Mouse (Mus musculus) heart, embryonic 12.5 days (tissue): Measurements from ENCODE around the gene Col16a1. TPM values are rescaled to one million over a fixed set of nuclear protein-coding genes. Genes with fewer than 3 reads are reported as not detected.
A peak's percentile ranks its signal among the peaks of the same experiment; 100 is the strongest.

Experiments used
- ATAC-seq: fragments of 200-750 bp; cut with Nextera tagmentation; 2 replicates; pipeline ENCODE4 v1.8.0; 2017; ENCODE audit warnings: moderate TSS enrichment, moderate library complexity; ENCODE audit not compliant: insufficient number of reproducible peaks, low FRiP score
- H3K27ac ChIP-seq: fragments of 300-500 bp; sonication (generic); 2 replicates; pipeline ENCODE4 v1.5.1; 2016; ENCODE audit warnings: mild to moderate bottlenecking, moderate library complexity; ENCODE audit not compliant: poor library complexity, severe bottlenecking
- H3K27me3 ChIP-seq: fragments of 300-500 bp; sonication (generic); replicated peaks from 2 replicates; pipeline ENCODE4 v1.6.1; 2016; ENCODE audit warnings: mild to moderate bottlenecking, moderate library complexity
- H3K36me3 ChIP-seq: fragments of 300-500 bp; sonication (generic); 2 replicates; pipeline ENCODE4 v1.6.1; 2016; ENCODE audit warnings: mild to moderate bottlenecking, moderate library complexity
- H3K4me1 ChIP-seq: fragments of 300-500 bp; sonication (generic); replicated peaks from 2 replicates; pipeline ENCODE4 v1.6.1; 2016; ENCODE audit warnings: mild to moderate bottlenecking
- H3K4me2 ChIP-seq: fragments of 300-500 bp; sonication (generic); 2 replicates; pipeline ENCODE4 v1.6.1; 2016; ENCODE audit warnings: mild to moderate bottlenecking, moderate library complexity
- H3K4me3 ChIP-seq: fragments of 300-500 bp; sonication (generic); 2 replicates; pipeline ENCODE4 v1.5.1; 2016; ENCODE audit warnings: mild to moderate bottlenecking
- H3K9ac ChIP-seq: fragments of 300-500 bp; sonication (generic); 2 replicates; pipeline ENCODE4 v1.6.1; 2016; ENCODE audit warnings: mild to moderate bottlenecking, moderate library complexity
- H3K9me3 ChIP-seq: fragments of 300-500 bp; sonication (generic); replicated peaks from 2 replicates; pipeline ENCODE4 v1.6.1; 2016; ENCODE audit warnings: mild to moderate bottlenecking, moderate library complexity
- WGBS: fragments of 180-500 bp; shearing (Covaris S2); methylation state at CpG from one replicate; pipeline ENCODE4 v1.1.7; 2016; 5-methylcytosine and 5-hydroxymethylcytosine counted together
- polyA plus RNA-seq: library from polyadenylated mRNA; unstranded; fragments of >200 nt; fragmentation: Nextera tagmentation; extraction: Ambion mirVana; gene quantifications from 2 replicates; pipeline ENCODE4 v1.2.1, GENCODE M21; 2016

Gene Col16a1
- polyA plus RNA-seq, 1 experiment from 2014 or later = 35.8 TPM

- no peak overlapping the region for H3K9ac ChIP-seq
- ATAC-seq = no peak
- H3K36me3 ChIP-seq = no peaks in the 10 kb centered on the region; the same call in 1 of the 2 replicates
- H3K4me3 ChIP-seq = no peak overlapping the region
- 52% methylated on average over 18 of the region's 18 CpGs for WGBS
- H3K27me3 ChIP-seq = peaks cover 82% of the 10 kb centered on the region
- H3K4me1 ChIP-seq = peaks cover 10% of the 10 kb centered on the region
- H3K9me3 ChIP-seq = no peaks in the 10 kb centered on the region
- H3K27ac ChIP-seq = no peak overlapping the region
- no peak overlapping the region for H3K4me2 ChIP-seq
Observed at GRCm38 (mm10) chr4:130017036-130017674, 30.5 kb upstream of the Col16a1 start.

- no peak overlapping the region for H3K4me2 ChIP-seq
- peaks cover 62% of the 10 kb centered on the region for H3K27me3 ChIP-seq
- no peak overlapping the region for H3K27ac ChIP-seq
- 81% methylated on average over 8 of the region's 8 CpGs for WGBS
- H3K9ac ChIP-seq = no peak overlapping the region
- H3K36me3 ChIP-seq = no peaks in the 10 kb centered on the region; the same call in 1 of the 2 replicates
- peaks cover 4% of the 10 kb centered on the region for H3K4me1 ChIP-seq
- no peak for ATAC-seq
- H3K4me3 ChIP-seq = no peak overlapping the region
- H3K9me3 ChIP-seq = no peaks in the 10 kb centered on the region
Observed at GRCm38 (mm10) chr4:130022952-130023351, 24.7 kb upstream of the Col16a1 start.

GRCm38 (mm10) chr4:130023511-130024231 is 24.0 kb upstream of the Col16a1 start:
- H3K27ac ChIP-seq = no peak overlapping the region
- no peak for ATAC-seq
- H3K9me3 ChIP-seq = no peaks in the 10 kb centered on the region
- WGBS = 76% methylated on average over 10 of the region's 10 CpGs
- no peak overlapping the region for H3K4me3 ChIP-seq
- peaks cover 4% of the 10 kb centered on the region for H3K4me1 ChIP-seq
- H3K4me2 ChIP-seq = no peak overlapping the region
- H3K9ac ChIP-seq = no peak overlapping the region
- H3K36me3 ChIP-seq = no peaks in the 10 kb centered on the region; the same call in 1 of the 2 replicates
- H3K27me3 ChIP-seq = peaks cover 60% of the 10 kb centered on the region

- H3K4me1 ChIP-seq = peaks cover 4% of the 10 kb centered on the region
- no peak overlapping the region for H3K27ac ChIP-seq
- H3K27me3 ChIP-seq = peaks cover 53% of the 10 kb centered on the region
- ATAC-seq = no peak
- H3K9me3 ChIP-seq = no peaks in the 10 kb centered on the region
- H3K4me2 ChIP-seq = no peak overlapping the region
- no peaks in the 10 kb centered on the region for H3K36me3 ChIP-seq
- no peak overlapping the region for H3K4me3 ChIP-seq
- WGBS = 38% methylated on average over 8 of the region's 8 CpGs
- H3K9ac ChIP-seq = no peak overlapping the region
Observed at GRCm38 (mm10) chr4:130025544-130025943, 22.1 kb upstream of the Col16a1 start.

GRCm38 (mm10) chr4:130031146-130031545 is 16.5 kb upstream of the Col16a1 start:
- no peak overlapping the region for H3K4me3 ChIP-seq
- H3K9me3 ChIP-seq = no peaks in the 10 kb centered on the region
- H3K4me2 ChIP-seq = no peak overlapping the region
- no peaks in the 10 kb centered on the region for H3K36me3 ChIP-seq
- H3K27me3 ChIP-seq = peaks cover 64% of the 10 kb centered on the region
- H3K4me1 ChIP-seq = peaks cover 2% of the 10 kb centered on the region
- no peak for ATAC-seq
- H3K9ac ChIP-seq = no peak overlapping the region
- 53% methylated on average over 2 of the region's 2 CpGs for WGBS
- H3K27ac ChIP-seq = no peak overlapping the region

- 62% methylated on average over 7 of the region's 7 CpGs for WGBS
Observed at GRCm38 (mm10) chr4:130033496-130033895, 14.1 kb upstream of the Col16a1 start.

GRCm38 (mm10) chr4:130036112-130036511 is 11.5 kb upstream of the Col16a1 start:
- Histone ChIP-seq H3K27ac (peak overlapping the region; percentile 75), H3K4me1 (peaks cover 22% of the 10 kb centered on the region), H3K36me3 (no peaks in the 10 kb centered on the region), H3K9me3 (no peaks in the 10 kb centered on the region), H3K4me2 (peak overlapping the region; percentile 60), H3K9ac (no peak overlapping the region), H3K27me3 (peaks cover 34% of the 10 kb centered on the region), H3K4me3 (no peak overlapping the region)
- 6% methylated on average over 8 of the region's 8 CpGs for WGBS
- peak; percentile 23; the same call in 1 of the 2 replicates for ATAC-seq

More at GRCm38 (mm10) chr4:130033496-130033895, 14.1 kb upstream of the Col16a1 start:
- Histone ChIP-seq H3K27ac (no peak overlapping the region), H3K27me3 (peaks cover 45% of the 10 kb centered on the region), H3K36me3 (no peaks in the 10 kb centered on the region), H3K4me3 (no peak overlapping the region), H3K4me2 (no peak overlapping the region), H3K9me3 (no peaks in the 10 kb centered on the region), H3K9ac (no peak overlapping the region), H3K4me1 (peaks cover 22% of the 10 kb centered on the region)
- no peak for ATAC-seq

GRCm38 (mm10) chr4:130036573-130037401 is 10.9 kb upstream of the Col16a1 start:
- peak overlapping the region; percentile 75 for H3K27ac ChIP-seq
- 8% methylated on average over 23 of the region's 23 CpGs for WGBS
- H3K4me1 ChIP-seq = peaks cover 27% of the 10 kb centered on the region
- peak overlapping the region; percentile 31 for H3K9ac ChIP-seq
- ATAC-seq = peak; percentile 77
- H3K4me2 ChIP-seq = peak overlapping the region; percentile 60
- no peaks in the 10 kb centered on the region for H3K9me3 ChIP-seq
- H3K27me3 ChIP-seq = peaks cover 30% of the 10 kb centered on the region
- H3K4me3 ChIP-seq = peak overlapping the region; percentile 5
- no peaks in the 10 kb centered on the region for H3K36me3 ChIP-seq

GRCm38 (mm10) chr4:130039351-130039750 is 8.3 kb upstream of the Col16a1 start:
- H3K9me3 ChIP-seq = no peaks in the 10 kb centered on the region
- H3K4me1 ChIP-seq = peaks cover 38% of the 10 kb centered on the region
- H3K27me3 ChIP-seq = peaks cover 15% of the 10 kb centered on the region
- H3K36me3 ChIP-seq = no peaks in the 10 kb centered on the region
- 48% methylated on average over 5 of the region's 5 CpGs for WGBS
- H3K9ac ChIP-seq = no peak overlapping the region
- H3K4me2 ChIP-seq = no peak overlapping the region
- no peak overlapping the region for H3K4me3 ChIP-seq
- ATAC-seq = no peak
- H3K27ac ChIP-seq = no peak overlapping the region

GRCm38 (mm10) chr4:130041076-130041475 is 6.6 kb upstream of the Col16a1 start:
- WGBS = 84% methylated on average over 11 of the region's 11 CpGs
- Histone ChIP-seq H3K4me3 (no peak overlapping the region), H3K27me3 (peaks cover under 1% of the 10 kb centered on the region; the same call in 1 of the 2 replicates), H3K9ac (no peak overlapping the region), H3K4me2 (no peak overlapping the region), H3K4me1 (peaks cover 47% of the 10 kb centered on the region), H3K36me3 (no peaks in the 10 kb centered on the region), H3K9me3 (no peaks in the 10 kb centered on the region), H3K27ac (no peak overlapping the region)
- ATAC-seq = no peak

- H3K4me1 ChIP-seq = peaks cover 49% of the 10 kb centered on the region
- H3K27me3 ChIP-seq = 0 out of 2 replicates have a peak, but pooled peaks cover 3% of the 10 kb centered on the region
- no peak for ATAC-seq
- 72% methylated on average over 9 of the region's 9 CpGs for WGBS
- no peak overlapping the region for H3K4me3 ChIP-seq
- H3K9me3 ChIP-seq = no peaks in the 10 kb centered on the region
- 0 out of 2 replicates have a peak overlapping the region, but pooled peaks have one; percentile 1 for H3K9ac ChIP-seq
- no peak overlapping the region for H3K4me2 ChIP-seq
- H3K36me3 ChIP-seq = no peaks in the 10 kb centered on the region
- H3K27ac ChIP-seq = no peak overlapping the region
Observed at GRCm38 (mm10) chr4:130044211-130044610, 3.4 kb upstream of the Col16a1 start.
